Mouse (Mus musculus): ENCODE data around the gene Defb19.
A peak's percentile ranks its signal among the peaks of the same experiment; 100 is the strongest.

The Defb19 gene

GRCm38 (mm10) chr2:152586926-152587560, 6.9 kb upstream of the Defb19 start:
- DNase-seq (ENCODE audit: low read depth, low spot score) = peak; percentile 81

GRCm38 (mm10) chr2:152580612-152581011, 500 bp upstream of the Defb19 start:
- no peak for DNase-seq (ENCODE audit: low read depth, low spot score)

- DNase-seq (ENCODE audit: low read depth, low spot score) = no peak
These were observed 6.6 kb downstream of the Defb19 start for GRCm38 (mm10) chr2:152573484-152573883.

- DNase-seq (ENCODE audit: low read depth, low spot score) = peak; percentile 59
These were observed 7.9 kb downstream of the Defb19 start, which contains the start of gene Defb21 for GRCm38 (mm10) chr2:152572114-152572794. TSS of gene Defb21 (plus strand) at chr2:152572744.

GRCm38 (mm10) chr2:152570313-152570712, 9.8 kb downstream of the Defb19 start:
- no peak for DNase-seq (ENCODE audit: low read depth, low spot score)

GRCm38 (mm10) chr2:152569881-152570280, 10.2 kb downstream of the Defb19 start:
- no peak for DNase-seq (ENCODE audit: low read depth, low spot score)

- DNase-seq (ENCODE audit: low read depth, low spot score) = no peak
These were observed 11.1 kb downstream of the Defb19 start, which contains the start of gene Gm17416 for GRCm38 (mm10) chr2:152569038-152569437. TSS of gene Gm17416 (plus strand) at chr2:152569338.

- DNase-seq (ENCODE audit: low read depth, low spot score) = no peak
These were observed 23.5 kb downstream of the Defb19 start for GRCm38 (mm10) chr2:152556655-152557054.

- peak; percentile 64 for DNase-seq (ENCODE audit: low read depth, low spot score)
These were observed 26.2 kb downstream of the Defb19 start for GRCm38 (mm10) chr2:152553774-152554423.

- no peak for DNase-seq (ENCODE audit: low read depth, low spot score)
These were observed 32.0 kb downstream of the Defb19 start for GRCm38 (mm10) chr2:152548124-152548523.

- DNase-seq (ENCODE audit: low read depth, low spot score) = peak; percentile 82
These were observed 35.4 kb downstream of the Defb19 start for GRCm38 (mm10) chr2:152544691-152545090.

- no peak for DNase-seq (ENCODE audit: low read depth, low spot score)
These were observed 36.6 kb downstream of the Defb19 start for GRCm38 (mm10) chr2:152543478-152543877.

GRCm38 (mm10) chr2:152542897-152543296, 37.2 kb downstream of the Defb19 start:
- DNase-seq (ENCODE audit: low read depth, low spot score) = peak; percentile 49

- no peak for DNase-seq (ENCODE audit: low read depth, low spot score)
These were observed 38.1 kb downstream of the Defb19 start for GRCm38 (mm10) chr2:152541979-152542378.

- DNase-seq (ENCODE audit: low read depth, low spot score) = peak; percentile 66
These were observed 40.0 kb downstream of the Defb19 start, which contains the start of gene Defb29 for GRCm38 (mm10) chr2:152539944-152540710. TSS of gene Defb29 (minus strand) at chr2:152540098.
